Mouse (Mus musculus): ENCODE measurements at regions not wholly inside any gene's neighbourhood (a gene's known extent, or its start where the extent isn't known, plus 50 kb on each side); places are given as distances from the start of the nearest gene placed in this dataset.

- no peaks in the 10 kb centered on the region for H3K27me3 ChIP-seq (ENCODE audit: control insufficient read depth, insufficient read depth, low read length)
- H3K9ac ChIP-seq (ENCODE audit: low read depth, low read length) = no peak overlapping the region
- 71% methylated on average over 4 of the region's 4 CpGs for WGBS (ENCODE audit: insufficient replicate concordance)
- H3K9me3 ChIP-seq (replicated peaks; ENCODE audit: control insufficient read depth, low read length) = no peaks in the 10 kb centered on the region
- no peaks in the 10 kb centered on the region for H3K36me3 ChIP-seq (ENCODE audit: control insufficient read depth, insufficient read depth, low read length)
- H3K4me2 ChIP-seq = no peak overlapping the region
- H3K4me3 ChIP-seq (ENCODE audit: low read depth, low read length) = no peak overlapping the region
- H3K4me1 ChIP-seq (ENCODE audit: control insufficient read depth, insufficient read depth, low read length) = peaks cover 5% of the 10 kb centered on the region; the same call in 1 of the 2 replicates
- ATAC-seq (replicated peaks; ENCODE audit: insufficient number of reproducible peaks, low FRiP score, low TSS enrichment) = no peak
- no peak overlapping the region for H3K27ac ChIP-seq (ENCODE audit: low read depth, low read length)
Observed at GRCm38 (mm10) chr13:83452987-83453386, 50.8 kb upstream of the Mef2c start.

Data from heart, embryonic 11.5 days (tissue).